Mouse (Mus musculus): ENCODE measurements around the gene Ube2v1. TPM values are rescaled to one million over a fixed set of nuclear protein-coding genes. Genes with fewer than 3 reads are reported as not detected.

Gene Ube2v1
- 75.0 and 75.9 TPM in 2 replicates for polyA plus RNA-seq (2012; rRNA removed)
- 145 and 158 TPM in 2 replicates for polyA plus RNA-seq (2014; fragmentation: Nextera tagmentation; extraction: Ambion mirVana)

GRCm38 (mm10) chr2:167631591-167632448 is at the start of gene Ube2v1:
TSS of gene Ube2v1 (minus strand) at chr2:167632095.
- WGBS (ENCODE audit: insufficient replicate concordance) = under 1% methylated on average over 87 of the region's 87 CpGs

GRCm38 (mm10) chr2:167680657-167681056 is 48.8 kb upstream of the Ube2v1 start:
- H3K9me3 ChIP-seq (ENCODE audit: control insufficient read depth, low read length) = no peaks in the 10 kb centered on the region
- no peak for DNase-seq (ENCODE audit: low read depth in 3 of 3, low spot score in 3 of 3)

More at GRCm38 (mm10) chr2:167631591-167632448, at the start of gene Ube2v1:
- Histone ChIP-seq H3K4me3 (ENCODE audit: insufficient read depth in 1 of 2, low read depth in 2 of 2, low read length in 2 of 2) (peak within 1 kb of the TSS; percentile 85 to 98), H3K9ac (replicated peaks) (peak within 1 kb of the TSS; percentile 100), H3K4me2 (ENCODE audit: low read depth) (peak within 1 kb of the TSS; percentile 75), H3K9me3 (ENCODE audit: control insufficient read depth, low read length) (no peaks in the 10 kb centered on the region), H3K27me3 (ENCODE audit: control insufficient read depth, insufficient read depth, low read length) (no peaks in the 10 kb centered on the region), H3K36me3 (replicated peaks; ENCODE audit: control insufficient read depth, insufficient read depth, low read depth) (peaks cover 16% of the 10 kb centered on the region), H3K4me1 (replicated peaks; ENCODE audit: control insufficient read depth in 2 of 2, insufficient read depth in 2 of 2, low read length in 1 of 2) (peaks cover 58 to 69% of the 10 kb centered on the region in 2 experiments), H3K27ac (peak within 1 kb of the TSS; percentile 96)
- peak; percentile 52 for TF ChIP-seq CTCF (IDR thresholded peaks at IDR 0.05; ENCODE audit: low read depth)
- TF ChIP-seq EP300 (IDR thresholded peaks at IDR 0.05; ENCODE audit: low read depth) = peak; percentile 50; the same call in 1 of the 2 replicates
- DNase-seq (ENCODE audit: low read depth in 3 of 3, low spot score in 3 of 3) = peak; percentile 90 to 96 (median 94)
- ATAC-seq (ENCODE audit: insufficient read depth) = peak; percentile 70

GRCm38 (mm10) chr2:167679902-167680430 is 48.1 kb upstream of the Ube2v1 start:
- no peaks in the 10 kb centered on the region for H3K36me3 ChIP-seq (replicated peaks; ENCODE audit: control insufficient read depth, insufficient read depth, low read depth)
- ATAC-seq (ENCODE audit: insufficient read depth) = peak; percentile 76
- H3K4me3 ChIP-seq (ENCODE audit: insufficient read depth in 1 of 2, low read depth in 2 of 2, low read length in 2 of 2) = no peak overlapping the region
- H3K4me2 ChIP-seq (ENCODE audit: low read depth) = no peak overlapping the region
- H3K9me3 ChIP-seq (ENCODE audit: control insufficient read depth, low read length) = no peaks in the 10 kb centered on the region
- no peak overlapping the region for H3K9ac ChIP-seq (replicated peaks)
- peak in 1 of 3 experiments; percentile 65 for DNase-seq (ENCODE audit: low read depth in 3 of 3, low spot score in 3 of 3)
- H3K27ac ChIP-seq = no peak overlapping the region
- peaks cover 0 to 4% of the 10 kb centered on the region in 2 experiments; a peak in 2 of 4 replicates for H3K4me1 ChIP-seq (replicated peaks; ENCODE audit: control insufficient read depth in 2 of 2, insufficient read depth in 2 of 2, low read length in 1 of 2)
- WGBS (ENCODE audit: insufficient replicate concordance) = 0% methylated on average over 13 of the region's 13 CpGs
- no peaks in the 10 kb centered on the region for H3K27me3 ChIP-seq (ENCODE audit: control insufficient read depth, insufficient read depth, low read length)
- peak; percentile 99 for TF ChIP-seq CTCF (IDR thresholded peaks at IDR 0.05; ENCODE audit: low read depth)
- TF ChIP-seq EP300 (IDR thresholded peaks at IDR 0.05; ENCODE audit: low read depth) = no peak

More at GRCm38 (mm10) chr2:167680657-167681056, 48.8 kb upstream of the Ube2v1 start:
- TF ChIP-seq CTCF (IDR thresholded peaks at IDR 0.05; ENCODE audit: low read depth) (peak; percentile 79), EP300 (IDR thresholded peaks at IDR 0.05; ENCODE audit: low read depth) (no peak)
- no peak overlapping the region for H3K4me3 ChIP-seq (ENCODE audit: insufficient read depth in 1 of 2, low read depth in 2 of 2, low read length in 2 of 2)
- peaks cover 0 to 4% of the 10 kb centered on the region in 2 experiments; a peak in 1 of 4 replicates for H3K4me1 ChIP-seq (replicated peaks; ENCODE audit: control insufficient read depth in 2 of 2, insufficient read depth in 2 of 2, low read length in 1 of 2)
- H3K27me3 ChIP-seq (ENCODE audit: control insufficient read depth, insufficient read depth, low read length) = no peaks in the 10 kb centered on the region
- no peak for ATAC-seq (ENCODE audit: insufficient read depth)
- H3K4me2 ChIP-seq (ENCODE audit: low read depth) = no peak overlapping the region
- 27% methylated on average over 5 of the region's 5 CpGs for WGBS (ENCODE audit: insufficient replicate concordance)
- H3K9ac ChIP-seq (replicated peaks) = no peak overlapping the region
- H3K36me3 ChIP-seq (replicated peaks; ENCODE audit: control insufficient read depth, insufficient read depth, low read depth) = no peaks in the 10 kb centered on the region
- no peak overlapping the region for H3K27ac ChIP-seq

- Histone ChIP-seq H3K4me3 (ENCODE audit: insufficient read depth in 1 of 2, low read depth in 2 of 2, low read length in 2 of 2) (no peak overlapping the region), H3K27ac (no peak overlapping the region), H3K4me2 (ENCODE audit: low read depth) (no peak overlapping the region), H3K9me3 (ENCODE audit: control insufficient read depth, low read length) (no peaks in the 10 kb centered on the region), H3K36me3 (replicated peaks; ENCODE audit: control insufficient read depth, insufficient read depth, low read depth) (no peaks in the 10 kb centered on the region), H3K27me3 (ENCODE audit: control insufficient read depth, insufficient read depth, low read length) (no peaks in the 10 kb centered on the region), H3K9ac (replicated peaks) (no peak overlapping the region), H3K4me1 (replicated peaks; ENCODE audit: control insufficient read depth in 2 of 2, insufficient read depth in 2 of 2, low read length in 1 of 2) (peaks cover 0 to 4% of the 10 kb centered on the region in 2 experiments; a peak in 2 of 4 replicates)
- no peak for TF ChIP-seq EP300 (IDR thresholded peaks at IDR 0.05; ENCODE audit: low read depth)
- TF ChIP-seq CTCF (IDR thresholded peaks at IDR 0.05; ENCODE audit: low read depth) = peak; percentile 79
- 42% methylated on average over 5 of the region's 5 CpGs for WGBS (ENCODE audit: insufficient replicate concordance)
- ATAC-seq (ENCODE audit: insufficient read depth) = no peak
- no peak for DNase-seq (ENCODE audit: low read depth in 3 of 3, low spot score in 3 of 3)
These were observed 46.7 kb upstream of the Ube2v1 start for GRCm38 (mm10) chr2:167678600-167678999.
